7 mouse cellular contexts compared by ENCODE assay signal in genomic region chr17:56139858-56140595, GRCm38 (mm10). TPM values are rescaled to one million over a fixed set of nuclear protein-coding genes. Genes with fewer than 3 reads are reported as not detected.
DNase-seq lines count a peak whose midpoint lies in the region; ATAC-seq and TF ChIP-seq lines count a peak whose summit lies in the region.

TSS of gene Sema6b (minus strand) at chr17:56140343.

- peaks cover 99% of the 10 kb centered on the region for H3K27me3 ChIP-seq in embryonic facial prominence, embryonic 10.5 days (replicated peaks; ENCODE audit: low read depth, poor library complexity, severe bottlenecking)
- H3K27me3 ChIP-seq in heart, postnatal 0 days (ENCODE audit: control insufficient read depth, insufficient read depth, low read length), result peaks cover 74% of the 10 kb centered on the region
- peaks cover 79% of the 10 kb centered on the region for H3K27me3 ChIP-seq in megakaryocyte, embryonic 14.5 days (replicated peaks)
- H3K27me3 ChIP-seq in splenic B cell, adult 2 months (ENCODE audit: control insufficient read depth, insufficient read depth, low read length, poor library complexity, severe bottlenecking), result peaks cover 2% of the 10 kb centered on the region

- H3K9ac ChIP-seq in heart, postnatal 0 days (replicated peaks; ENCODE audit: low read depth, low read length), result peak within 1 kb of the TSS; percentile 37; the same call in 1 of the 2 replicates

- H3K27ac ChIP-seq in embryonic facial prominence, embryonic 10.5 days (replicated peaks), result peak within 1 kb of the TSS; percentile 69
- no peak within 1 kb of the TSS for H3K27ac ChIP-seq in heart, postnatal 0 days (ENCODE audit: low read depth)

- peak within 1 kb of the TSS; percentile 83 for H3K4me3 ChIP-seq in embryonic facial prominence, embryonic 10.5 days
- peak within 1 kb of the TSS; percentile 60 for H3K4me3 ChIP-seq in heart, postnatal 0 days (ENCODE audit: low read depth, low read length)
- peak within 1 kb of the TSS; percentile 94 for H3K4me3 ChIP-seq in megakaryocyte, embryonic 14.5 days (replicated peaks)

- ATAC-seq in CD4-positive, CD25-positive, alpha-beta regulatory T cell, adult 4 months, result peak; percentile 61
- peak; percentile 21; the same call in 1 of the 2 replicates for ATAC-seq in heart, postnatal 0 days (ENCODE audit: insufficient read depth, low read depth)

- H3K4me1 ChIP-seq in embryonic facial prominence, embryonic 10.5 days, result peaks cover 62% of the 10 kb centered on the region
- H3K4me1 ChIP-seq in heart, postnatal 0 days (ENCODE audit: control insufficient read depth, insufficient read depth), result peaks cover 10% of the 10 kb centered on the region
- peaks cover 79% of the 10 kb centered on the region for H3K4me1 ChIP-seq in megakaryocyte, embryonic 14.5 days

- DNase-seq in Muller cell, postnatal 12 days (ENCODE audit: inconsistent ontology term), result peak; percentile 51
- peak; percentile 83 for DNase-seq in embryonic facial prominence, embryonic 10.5 days (ENCODE audit: low spot score)
- DNase-seq in heart, postnatal 0 days (ENCODE audit: low spot score), result peak; percentile 33
- peak; percentile 80 to 85 for DNase-seq in layer of hippocampus, postnatal 36 days
- DNase-seq in splenic B cell, adult 2 months (ENCODE audit: low read depth, low spot score), result peak; percentile 53

- H3K9me3 ChIP-seq in embryonic facial prominence, embryonic 10.5 days, result no peaks in the 10 kb centered on the region
- H3K9me3 ChIP-seq in heart, postnatal 0 days (replicated peaks; ENCODE audit: control insufficient read depth, low read length), result no peaks in the 10 kb centered on the region
- H3K9me3 ChIP-seq in megakaryocyte, embryonic 14.5 days, result no peaks in the 10 kb centered on the region

- H3K36me3 ChIP-seq in embryonic facial prominence, embryonic 10.5 days (replicated peaks), result no peaks in the 10 kb centered on the region
- H3K36me3 ChIP-seq in heart, postnatal 0 days (replicated peaks; ENCODE audit: control insufficient read depth, insufficient read depth, low read length), result no peaks in the 10 kb centered on the region
- H3K36me3 ChIP-seq in megakaryocyte, embryonic 14.5 days (replicated peaks; ENCODE audit: low read length), result no peaks in the 10 kb centered on the region
- H3K36me3 ChIP-seq in splenic B cell, adult 2 months (ENCODE audit: control insufficient read depth, insufficient read depth, low read length, poor library complexity, severe bottlenecking), result no peaks in the 10 kb centered on the region

- no peak for TF ChIP-seq EP300 in heart, postnatal 0 days (IDR thresholded peaks at IDR 0.05; ENCODE audit: low read depth)

- no peak for TF ChIP-seq CTCF in heart, postnatal 0 days (IDR thresholded peaks at IDR 0.05; ENCODE audit: low read depth)

- peak within 1 kb of the TSS; percentile 94 for H3K4me2 ChIP-seq in heart, postnatal 0 days (ENCODE audit: low read depth, low read length)

- WGBS in embryonic facial prominence, embryonic 10.5 days, result under 1% methylated on average over 79 of the region's 79 CpGs
- 2% methylated on average over 74 of the region's 79 CpGs for WGBS in heart, postnatal 0 days

RNA-seq across cellular contexts. Expression of gene Sema6b, which starts in this region (rescaled TPM):
- polyA plus RNA-seq in CD4-positive, CD25-positive, alpha-beta regulatory T cell, adult 4 months (2017; shearing (Covaris generic)), result not detected
- polyA plus RNA-seq in embryonic facial prominence, embryonic 10.5 days (2016; fragmentation: Nextera tagmentation; extraction: Ambion mirVana), result 1.0 and 1.1 TPM in 2 replicates
- 7.9 and 10.4 TPM in 2 replicates for total RNA-seq in heart, postnatal 0 days (2014; rRNA removed; ENCODE audit: low replicate concordance)
- 0.81 and 0.93 TPM in 2 replicates for polyA plus RNA-seq in heart, postnatal 0 days (2015; fragmentation: Nextera tagmentation; extraction: Ambion mirVana)
- 100 to 1,000 TPM; 129 to 138 TPM for total RNA-seq in layer of hippocampus, postnatal 36 days (2021)
- polyA plus RNA-seq in megakaryocyte, embryonic 14.5 days (2012; ENCODE audit: insufficient read depth, low replicate concordance), result 19.4 and 37.0 TPM in 2 replicates

Comparison
In these comparisons a context has a peak if more than half of its experiments do, and no peak if none do; other contexts are left out.
1. RNA of gene Sema6b (total RNA-seq): 129 to 138 TPM in layer of hippocampus, postnatal 36 days; 7.9 to 10.4 TPM in heart, postnatal 0 days; every median in the first group is over 10 times any median in the second.
2. Peak in ATAC-seq in CD4-positive, CD25-positive, alpha-beta regulatory T cell, adult 4 months; RNA of the gene not detected or under 1 TPM.
3. DNase-seq: peak in every context shown above with its lines; median percentile 83 in embryonic facial prominence, embryonic 10.5 days; 82 in layer of hippocampus, postnatal 36 days; 53 in splenic B cell, adult 2 months; 51 in Muller cell, postnatal 12 days; 33 in heart, postnatal 0 days.
4. Peak in every context shown above with its lines, with median percentiles within 50 percentile points of each other: H3K4me3 ChIP-seq.